Mouse (Mus musculus): ENCODE measurements around the gene Sox5. TPM values are rescaled to one million over a fixed set of nuclear protein-coding genes. Genes with fewer than 3 reads are reported as not detected.

The Sox5 gene
- total RNA-seq, 2 experiments from 2014 or later: 138 to 165 TPM

GRCm38 (mm10) chr6:144664765-144665164 is 117.0 kb downstream of the Sox5 start:
- no peak for DNase-seq
- intact Hi-C loops (cut with DNase I): no loop called here

- DNase-seq: no peak
- intact Hi-C loops (cut with DNase I): no loop called here
These were observed 118.2 kb downstream of the Sox5 start for GRCm38 (mm10) chr6:144663516-144664074.

DNA sequence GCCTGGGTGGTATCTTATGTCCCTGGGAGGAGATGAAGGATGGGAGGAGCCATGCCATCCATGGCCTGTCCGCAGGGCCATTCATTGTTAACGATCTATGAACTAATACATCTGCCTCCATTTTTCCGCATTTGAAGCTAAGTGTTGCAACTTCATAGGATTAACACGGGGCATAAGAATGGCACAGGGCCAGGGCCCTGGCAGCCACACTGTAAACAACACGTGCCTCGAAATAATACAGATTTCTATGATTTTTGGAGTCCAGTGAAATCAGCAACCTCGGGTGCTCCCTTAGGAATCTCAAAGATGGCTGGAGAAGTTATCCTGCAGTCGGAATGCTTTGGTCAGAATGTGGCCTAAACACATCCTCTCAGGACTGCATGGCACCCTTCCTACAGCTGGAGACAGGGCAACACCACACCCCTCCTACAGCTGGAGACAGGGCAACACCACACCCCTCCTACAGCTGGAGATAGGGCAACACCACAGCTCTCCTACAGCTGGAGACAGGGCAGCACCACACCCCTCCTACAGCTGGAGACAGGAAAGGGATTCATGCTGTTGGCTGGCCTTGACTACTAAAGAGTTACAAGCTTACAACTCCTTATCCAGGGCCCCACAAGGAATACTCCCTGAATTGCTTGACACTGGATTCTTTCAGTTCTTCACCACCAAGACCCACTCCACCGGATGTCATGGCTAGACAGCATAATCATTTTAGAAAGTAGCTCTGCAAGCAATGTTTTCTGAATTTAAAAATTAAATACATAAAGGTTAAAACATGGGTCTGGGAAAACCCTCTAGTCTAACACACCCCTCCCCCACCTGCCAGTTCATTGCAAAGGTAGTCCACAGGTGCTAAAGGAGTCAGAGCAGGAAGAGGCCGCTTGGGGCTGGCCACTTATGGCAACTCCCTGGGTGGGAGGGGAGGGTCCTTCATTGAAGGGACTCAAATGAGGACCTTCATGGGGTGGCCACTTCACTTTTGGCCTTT is 122.4 kb downstream of the Sox5 start:
- intact Hi-C loops (cut with DNase I): no loop called here
- no peak for DNase-seq

- intact Hi-C loops (cut with DNase I): no loop called here
- no peak for DNase-seq
These were observed 128.9 kb downstream of the Sox5 start for GRCm38 (mm10) chr6:144652876-144653275.

GRCm38 (mm10) chr6:144648896-144649295 is 132.9 kb downstream of the Sox5 start:
- intact Hi-C loops (cut with DNase I): no loop called here
- no peak for DNase-seq

DNA sequence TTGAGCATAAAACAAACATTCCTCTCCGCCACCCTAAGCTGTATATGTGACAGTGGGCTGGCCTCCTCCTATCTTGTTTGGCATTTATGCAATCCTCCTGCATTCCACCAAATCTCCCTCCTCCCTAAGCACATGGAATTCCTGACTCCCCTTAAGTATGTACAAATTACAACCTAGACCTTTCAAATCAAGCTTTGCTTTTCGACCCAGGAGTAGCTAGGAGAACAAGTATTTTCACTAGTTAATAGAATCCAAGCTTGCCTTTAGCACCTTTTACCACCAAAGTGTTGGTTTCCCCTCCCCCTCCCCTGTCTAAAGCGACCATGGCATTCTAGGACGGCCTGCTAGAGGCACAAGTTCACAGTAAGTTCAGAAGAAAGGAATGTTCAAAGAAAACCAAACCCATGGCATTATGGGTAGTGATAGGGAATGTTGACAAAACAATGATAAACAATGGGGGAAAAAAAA is 133.6 kb downstream of the Sox5 start:
- intact Hi-C loops (cut with DNase I): no loop called here
- DNase-seq: no peak

DNA sequence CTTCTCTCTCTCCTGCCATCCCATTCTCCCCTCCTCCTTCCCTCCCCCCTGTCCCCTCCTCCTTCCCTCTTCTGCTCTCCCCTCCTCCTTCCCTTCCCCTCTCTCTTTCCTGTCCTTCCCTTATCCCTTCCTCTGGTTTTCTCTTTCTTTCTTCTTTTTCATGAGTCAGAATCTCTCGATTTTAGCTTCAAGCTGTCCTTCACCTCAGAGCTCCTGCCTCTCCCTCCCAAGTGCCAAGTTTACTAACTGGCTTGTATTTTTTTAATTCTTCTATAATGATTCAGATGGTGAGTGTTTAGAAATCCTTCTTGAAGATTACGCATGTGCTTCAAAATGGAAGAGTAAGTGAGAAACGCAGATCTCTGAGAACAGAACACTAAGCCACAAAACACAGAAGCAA is 135.4 kb downstream of the Sox5 start:
- intact Hi-C loops (cut with DNase I): no loop called here
- DNase-seq: no peak

GRCm38 (mm10) chr6:144645796-144646195 is 136.0 kb downstream of the Sox5 start:
- intact Hi-C loops (cut with DNase I): no loop called here
- DNase-seq: no peak

- intact Hi-C loops (cut with DNase I): no loop called here
These were observed 137.1 kb downstream of the Sox5 start for GRCm38 (mm10) chr6:144644711-144645110.

DNA sequence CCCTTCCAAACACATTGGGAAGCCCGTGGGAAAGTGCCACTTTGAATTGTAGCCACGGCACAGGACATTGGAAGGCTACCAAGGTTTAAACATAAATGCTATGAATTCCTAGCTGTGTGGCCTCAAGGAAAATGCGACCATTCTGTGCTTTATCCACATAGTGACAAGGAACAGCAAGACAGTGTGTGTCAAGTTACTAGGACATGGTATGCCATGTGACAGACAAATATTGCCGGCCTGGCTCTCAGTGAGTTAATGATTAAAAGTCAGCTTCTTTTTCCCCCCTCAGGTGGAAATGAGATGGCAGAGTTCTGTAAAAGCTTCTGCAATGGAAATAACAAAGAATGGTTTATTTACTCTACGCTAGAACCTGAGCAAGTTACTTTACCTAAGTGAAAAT is 138.2 kb downstream of the Sox5 start:
- DNase-seq: no peak
- intact Hi-C loops (cut with DNase I): no loop called here

More at GRCm38 (mm10) chr6:144644711-144645110, 137.1 kb downstream of the Sox5 start:
- peak; percentile 22 for DNase-seq

- intact Hi-C loops (cut with DNase I): no loop called here
- no peak for DNase-seq
These were observed 139.9 kb downstream of the Sox5 start for GRCm38 (mm10) chr6:144641888-144642287.

DNA sequence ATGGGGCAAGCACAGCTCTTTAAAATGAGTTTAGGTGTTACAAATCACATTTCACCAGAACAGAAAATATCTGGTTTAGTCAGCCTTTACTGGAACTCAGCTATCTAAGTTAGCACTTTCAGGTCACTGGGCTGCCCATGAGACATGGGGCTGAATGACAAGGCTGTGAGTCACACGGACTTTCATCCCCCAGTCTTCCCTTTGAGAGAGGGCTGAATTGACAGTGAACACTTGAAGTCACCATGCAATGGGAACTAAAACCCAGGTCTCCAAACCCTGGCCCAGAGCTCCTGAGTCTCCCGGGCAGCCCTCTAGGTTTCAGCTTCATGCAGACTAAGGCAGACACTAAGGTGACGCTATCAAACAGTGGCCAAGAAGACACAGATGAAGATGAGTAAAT is 141.2 kb downstream of the Sox5 start:
- no peak for DNase-seq
- intact Hi-C loops (cut with DNase I): no loop called here

- intact Hi-C loops (cut with DNase I): no loop called here
- DNase-seq: no peak
These were observed 143.2 kb downstream of the Sox5 start for GRCm38 (mm10) chr6:144638547-144638946.

- intact Hi-C loops (cut with DNase I): no loop called here
- no peak for DNase-seq
These were observed 154.2 kb downstream of the Sox5 start for GRCm38 (mm10) chr6:144627539-144628115.

DNA sequence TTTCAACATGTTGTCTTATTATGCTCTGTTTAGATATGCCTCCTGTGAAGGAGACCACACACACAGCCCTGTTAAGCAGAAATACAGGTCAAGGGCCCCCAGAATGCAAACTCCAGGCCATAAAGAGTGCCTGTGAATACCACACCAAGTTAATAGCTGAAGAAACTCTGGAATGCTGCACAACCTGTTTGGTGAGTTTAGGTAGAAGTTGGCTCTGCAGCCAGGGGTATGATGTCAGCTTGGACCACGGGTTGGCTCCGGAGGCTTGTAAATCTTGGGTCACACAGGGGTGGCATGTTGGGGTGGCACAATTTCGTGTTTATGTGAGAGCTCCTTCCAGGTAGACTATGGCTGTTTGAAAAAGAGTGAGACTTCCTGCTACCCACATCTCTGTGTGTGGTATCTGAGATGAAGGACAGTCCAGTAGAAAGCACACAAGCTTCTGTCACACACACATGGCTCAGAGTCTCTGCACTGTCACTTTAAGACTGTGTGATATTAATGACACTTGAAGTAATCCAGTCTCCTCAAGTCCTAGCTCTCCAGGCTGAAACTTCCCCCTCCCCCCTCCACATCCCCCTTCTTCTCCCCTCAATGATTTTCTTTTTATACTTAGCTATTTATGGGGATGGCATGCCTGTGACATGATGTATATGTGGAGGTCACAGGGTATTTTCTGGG is 160.5 kb downstream of the Sox5 start:
- no peak for DNase-seq
- intact Hi-C loops (cut with DNase I): no loop called here

DNA sequence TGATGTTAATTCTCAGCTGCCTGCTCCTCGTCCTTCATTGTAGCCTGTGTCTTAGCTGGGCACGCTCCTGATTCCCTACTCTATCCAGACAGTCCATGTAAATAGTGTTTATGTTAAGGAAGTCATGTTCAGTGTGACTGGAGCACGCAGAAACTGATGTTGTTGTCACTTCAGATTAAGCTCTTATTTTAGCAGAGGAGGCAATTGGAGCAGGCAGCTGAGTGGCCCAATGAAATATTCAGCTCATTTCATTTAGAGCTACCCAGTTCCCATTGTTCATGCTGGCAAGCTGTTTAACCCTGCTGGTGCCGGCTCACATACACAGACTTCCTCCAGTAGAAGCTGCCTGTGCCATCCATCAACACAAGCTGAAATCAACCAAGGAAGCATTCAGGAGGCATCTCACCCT is 170.4 kb downstream of the Sox5 start:
- intact Hi-C loops (cut with DNase I): no loop called here
- peak; percentile 18 for DNase-seq

DNA sequence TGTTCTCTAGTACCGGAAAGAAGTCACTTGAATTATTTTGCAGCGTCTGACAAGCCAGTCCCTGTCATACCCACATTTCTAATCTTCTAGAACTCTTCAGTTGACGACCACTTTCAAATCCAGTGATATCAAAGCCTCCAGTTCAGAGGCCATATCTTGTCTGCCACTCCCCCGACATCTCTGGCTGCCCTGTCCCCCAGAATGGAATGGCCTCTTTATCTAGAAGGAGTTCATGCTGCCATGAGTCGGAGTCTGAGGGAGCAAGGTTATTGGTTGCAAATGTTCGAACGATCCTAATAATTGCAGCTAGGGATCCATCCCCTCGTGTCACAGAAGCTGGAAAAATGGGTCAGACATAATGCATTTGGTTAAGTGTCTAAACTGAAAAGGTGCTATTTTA is 170.9 kb downstream of the Sox5 start:
- DNase-seq: no peak
- intact Hi-C loops (cut with DNase I): no loop called here

GRCm38 (mm10) chr6:144602883-144603282 is 178.9 kb downstream of the Sox5 start:
- DNase-seq: no peak
- intact Hi-C loops (cut with DNase I): no loop called here

GRCm38 (mm10) chr6:144600351-144600750 is 181.4 kb downstream of the Sox5 start:
- intact Hi-C loops (cut with DNase I): no loop called here
- no peak for DNase-seq

DNA sequence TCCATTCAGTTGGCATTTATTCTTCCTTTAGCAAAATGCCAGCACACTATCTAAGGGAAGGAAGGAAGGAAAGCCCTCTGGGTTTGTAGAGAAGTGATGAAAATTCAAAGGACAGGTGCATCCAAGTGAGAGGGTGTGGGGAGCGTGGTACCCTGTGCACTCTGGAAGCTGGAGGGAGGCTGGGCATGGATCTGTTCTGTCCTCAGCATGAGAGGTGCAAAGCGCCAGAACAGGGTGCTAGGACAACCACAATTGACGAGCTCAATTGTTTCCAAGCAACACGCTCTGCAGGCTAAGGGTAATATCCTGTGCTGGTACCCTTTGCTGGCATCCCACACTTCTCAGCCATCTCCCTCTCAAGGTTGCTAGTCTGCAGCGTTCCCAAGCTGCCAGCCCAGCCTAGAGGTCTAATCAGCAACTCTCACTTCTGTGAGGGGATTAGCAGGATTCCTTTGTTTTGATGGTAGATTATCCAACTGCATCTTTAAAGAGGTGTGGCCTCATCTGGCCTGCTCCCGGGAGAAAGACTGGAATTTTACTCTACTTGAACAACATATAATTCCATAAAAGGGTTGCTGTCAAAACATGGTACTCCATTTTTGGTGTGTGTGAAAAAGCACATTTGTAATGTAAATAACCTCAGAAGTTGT is 183.3 kb downstream of the Sox5 start:
- DNase-seq: no peak
- intact Hi-C loops (cut with DNase I): no loop called here

Measured in left cerebral cortex, postnatal 4 days (tissue).